Mouse (Mus musculus) liver, adult 2 months (tissue): ENCODE data around the gene Slc16a4.

Source experiments
- CTCF ChIP-seq: fragments of 200-500 bp; IDR thresholded peaks from 2 replicates; pipeline ENCODE4 v1.5.1; 2011; ENCODE audit warnings: low read depth, low read length, control low read depth
- POLR2A ChIP-seq: fragments of 200-500 bp; IDR thresholded peaks from 2 replicates; pipeline ENCODE4 v1.6.1; 2011; ENCODE audit warnings: low read length, control low read depth; ENCODE audit not compliant: insufficient read depth; ENCODE audit errors: extremely low read depth

DNA sequence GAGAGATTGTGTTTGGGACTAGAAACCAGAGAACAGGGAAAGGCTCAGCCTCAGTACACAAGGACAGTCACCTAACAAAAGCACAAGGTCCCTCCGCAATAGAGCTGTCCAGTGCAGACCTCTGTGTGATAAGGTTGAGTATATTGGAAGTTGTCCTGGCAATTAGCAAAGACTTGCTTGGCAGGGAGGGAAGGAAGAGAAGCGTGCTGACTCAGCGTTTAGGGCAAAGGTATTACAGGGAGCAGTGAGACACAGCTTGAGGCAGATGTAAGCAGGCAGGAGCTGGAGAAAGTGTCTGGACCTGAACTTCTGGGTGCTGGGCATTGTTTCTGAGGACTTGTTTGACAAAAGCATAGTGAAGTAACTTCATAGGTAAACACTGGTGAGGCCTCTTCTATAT is 35.0 kb upstream of the Slc16a4 start:
- TF ChIP-seq POLR2A: no peak
- no peak for TF ChIP-seq CTCF
